Mouse (Mus musculus) ES-Bruce4 (cell line): Measurements from ENCODE around the gene Eloa.

ENCODE experiments used
- CTCF ChIP-seq: IDR thresholded peaks from one replicate; pipeline ENCODE4 v1.8.1; 2011; ENCODE audit warnings: low read depth, low read length
- EP300 ChIP-seq: IDR thresholded peaks from 2 replicates; pipeline ENCODE4 v1.6.1; 2011; ENCODE audit warnings: low read depth, low read length; ENCODE audit not compliant: insufficient read depth

- TF ChIP-seq CTCF (no peak), EP300 (no peak)
Measured at GRCm38 (mm10) chr4:136008782-136009447, 12.6 kb downstream of the Eloa start.
